Mouse (Mus musculus) cerebellum, adult 2 months (tissue): ENCODE results near the gene Cd79a.

Experiments
- CTCF ChIP-seq: fragments of 200-500 bp; IDR thresholded peaks from 2 replicates; pipeline ENCODE4 v1.5.1; 2011; ENCODE audit warnings: low read depth, mild to moderate bottlenecking, control low read depth, low read length, moderate library complexity, borderline replicate concordance; ENCODE audit not compliant: insufficient read depth
- POLR2A ChIP-seq: fragments of 200-500 bp; IDR thresholded peaks from 2 replicates; pipeline ENCODE4 v1.6.1; 2011; ENCODE audit warnings: low read length, control low read depth, borderline replicate concordance; ENCODE audit not compliant: insufficient read depth

- TF ChIP-seq POLR2A (no peak), CTCF (no peak)
These were observed 15.3 kb downstream of the Cd79a start for GRCm38 (mm10) chr7:24912480-24912879.
